Mouse (Mus musculus) inflammation-experienced regulatory T-cells (primary cell): ENCODE results near the gene Grk2. TPM values are rescaled to one million over a fixed set of nuclear protein-coding genes. Genes with fewer than 3 reads are reported as not detected.

ENCODE experiments used
- polyA plus RNA-seq, 2 experiments: library from polyadenylated mRNA; unstranded; fragments of 100-300 nt; shearing (Covaris generic); gene quantifications; one replicate each; pipeline ENCODE4 v1.2.1; 2017

The Grk2 gene
- polyA plus RNA-seq, result 100 to 1,000 TPM; 240 to 286 TPM

GRCm38 (mm10) chr19:4306190-4306577, at the start of gene Grk2:
TSS of gene Grk2 (minus strand) at chr19:4306222.

GRCm38 (mm10) chr19:4282898-4283553, 23.0 kb downstream of the Grk2 start, which contains the start of gene Ankrd13d:
TSS of gene Ankrd13d (minus strand) at chr19:4283137.

GRCm38 (mm10) chr19:4268566-4269361, 37.3 kb downstream of the Grk2 start, which contains the start of gene Ssh3:
TSS of gene Ssh3 (minus strand) at chr19:4269180.

Other genes starting within 250 kb of the Grk2 start
- 100 to 1,000 TPM in 1 of 2 experiments, 10 to 100 TPM in 1; 94.0 to 111 TPM for gene Gstp3, start 246.7 kb downstream of the Grk2 start, polyA plus RNA-seq
- not detected for gene Cabp2, start 224.6 kb downstream of the Grk2 start, polyA plus RNA-seq
- 100 to 1,000 TPM; 834 to 888 TPM for gene Cdk2ap2, start 209.0 kb downstream of the Grk2 start, polyA plus RNA-seq
- 100 to 1,000 TPM; 344 to 350 TPM for gene Pitpnm1, start 206.2 kb downstream of the Grk2 start, polyA plus RNA-seq
- gene Aip, start 180.4 kb downstream of the Grk2 start, polyA plus RNA-seq, result 100 to 1,000 TPM; 182 to 196 TPM
- gene Gpr152, start 166.4 kb downstream of the Grk2 start, polyA plus RNA-seq, result 1 to 10 TPM in 1 of 2 experiments, under 1 TPM in 1; 0.18 to 1.7 TPM
- under 1 TPM; 0.38 to 0.82 TPM for gene Cabp4, start 162.2 kb downstream of the Grk2 start, polyA plus RNA-seq
- gene Coro1b, start 157.6 kb downstream of the Grk2 start, polyA plus RNA-seq, result 100 to 1,000 TPM; 373 to 413 TPM
- gene Ptprcap, start 152.6 kb downstream of the Grk2 start, polyA plus RNA-seq, result 1,000 to 10,000 TPM; 1,211 to 1,532 TPM
- gene Rps6kb2, start 142.9 kb downstream of the Grk2 start, polyA plus RNA-seq, result 10 to 100 TPM; 46.4 to 51.4 TPM
- 10 to 100 TPM; 19.4 to 27.5 TPM for gene Carns1, start 130.7 kb downstream of the Grk2 start, polyA plus RNA-seq
- 100 to 1,000 TPM; 738 to 929 TPM for gene Tbc1d10c, start 114.9 kb downstream of the Grk2 start, polyA plus RNA-seq
- 1,000 to 10,000 TPM; 1,029 to 1,265 TPM for gene Ppp1ca, start 114.2 kb downstream of the Grk2 start, polyA plus RNA-seq
- 100 to 1,000 TPM in 1 of 2 experiments, 10 to 100 TPM in 1; 59.1 to 116 TPM for gene Rad9a, start 104.6 kb downstream of the Grk2 start, polyA plus RNA-seq
- gene Clcf1, start 92.0 kb downstream of the Grk2 start, polyA plus RNA-seq, result 10 to 100 TPM; 27.4 to 50.0 TPM
- not detected for gene AC109138.7, start 91.9 kb downstream of the Grk2 start, polyA plus RNA-seq
- 100 to 1,000 TPM; 107 to 109 TPM for gene Pold4, start 74.3 kb downstream of the Grk2 start, polyA plus RNA-seq
- gene Ssh3, start 37.0 kb downstream of the Grk2 start, polyA plus RNA-seq, result under 1 TPM; 0.23 to 0.65 TPM
- 1 to 10 TPM; 5.6 to 7.5 TPM for gene Ankrd13d, start 23.1 kb downstream of the Grk2 start, polyA plus RNA-seq
- gene Kdm2a, start 92.1 kb upstream of the Grk2 start, polyA plus RNA-seq, result 10 to 100 TPM; 66.7 to 84.1 TPM
- gene Rhod, start 133.2 kb upstream of the Grk2 start, polyA plus RNA-seq, result 1 to 10 TPM; 1.9 to 9.8 TPM
- 1 to 10 TPM in 1 of 2 experiments, under 1 TPM in 1; 0.12 to 2.6 TPM for gene Syt12, start 171.2 kb upstream of the Grk2 start, polyA plus RNA-seq
- not detected for gene 2010003K11Rik, start 192.4 kb upstream of the Grk2 start, polyA plus RNA-seq
- gene Pcx, start 204.2 kb upstream of the Grk2 start, polyA plus RNA-seq, result 1 to 10 TPM; 1.6 to 2.4 TPM